Mouse (Mus musculus): ENCODE measurements at regions not wholly inside any gene's neighbourhood (a gene's known extent, or its start where the extent isn't known, plus 50 kb on each side); places are given as distances from the start of the nearest gene placed in this dataset.

DNA sequence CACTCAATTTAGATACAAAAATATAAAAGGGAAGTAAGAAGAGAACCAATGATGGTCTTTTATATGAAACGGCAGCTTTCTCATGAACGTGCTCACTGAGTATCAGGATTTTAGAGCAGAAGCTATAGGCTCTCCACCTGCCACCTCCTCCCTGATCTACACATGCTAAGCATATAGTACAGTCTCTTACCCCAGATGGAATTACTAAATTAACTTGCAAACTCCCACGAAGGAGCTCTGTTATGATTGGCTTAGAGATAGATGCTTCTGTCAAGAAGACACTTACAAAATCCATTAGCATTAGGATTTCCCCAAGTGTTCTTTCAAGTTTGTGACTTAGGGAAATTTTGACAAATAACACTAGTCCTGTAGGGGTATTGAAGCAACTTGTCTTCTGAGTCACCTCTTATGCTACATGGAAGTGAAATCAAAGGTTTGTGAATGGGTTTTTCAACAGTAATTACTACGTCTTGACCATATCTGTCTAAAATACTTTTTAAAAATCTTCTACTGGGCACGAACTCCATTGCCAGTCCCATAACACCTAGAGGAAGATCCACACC lies 60.6 kb downstream of the Crygs start:
- DNase-seq (ENCODE audit: low read depth, low spot score) = no peak

DNA sequence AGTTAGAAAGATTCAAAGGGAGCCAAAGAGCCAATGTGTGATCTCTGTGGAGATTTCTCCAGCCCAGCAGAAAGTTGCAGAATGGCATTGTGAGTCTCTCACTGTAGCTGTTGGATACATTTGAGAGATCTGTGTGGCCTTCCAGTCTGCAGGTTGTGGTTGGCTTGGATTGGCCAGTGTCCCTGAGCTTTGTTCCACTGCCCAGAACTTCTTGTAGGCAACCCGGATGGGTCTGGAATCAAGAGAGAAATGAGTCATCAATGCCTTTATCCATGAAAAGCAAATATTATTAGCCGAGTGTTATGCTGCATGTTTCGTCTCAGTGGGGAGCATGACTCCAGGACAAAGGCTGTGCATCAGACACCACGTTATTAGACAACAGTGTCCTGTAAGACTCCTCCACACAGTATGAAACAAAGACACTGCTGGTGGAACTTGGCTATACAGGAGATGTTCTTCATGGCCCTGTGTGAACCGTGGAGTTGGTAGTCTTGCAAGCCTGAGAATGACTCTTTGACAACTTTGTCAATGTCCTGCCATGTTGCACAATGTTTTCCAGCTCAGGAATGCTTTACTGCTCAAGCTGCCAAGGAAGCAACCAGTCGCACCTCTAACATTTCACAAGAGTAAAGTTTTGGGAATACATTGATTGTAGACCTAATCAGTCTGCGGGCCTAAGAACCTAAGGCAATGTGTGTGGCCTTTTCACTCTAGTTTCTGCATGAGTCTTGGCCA lies 67.1 kb downstream of the Crygs start:
- no peak for DNase-seq (ENCODE audit: low read depth, low spot score)

DNA sequence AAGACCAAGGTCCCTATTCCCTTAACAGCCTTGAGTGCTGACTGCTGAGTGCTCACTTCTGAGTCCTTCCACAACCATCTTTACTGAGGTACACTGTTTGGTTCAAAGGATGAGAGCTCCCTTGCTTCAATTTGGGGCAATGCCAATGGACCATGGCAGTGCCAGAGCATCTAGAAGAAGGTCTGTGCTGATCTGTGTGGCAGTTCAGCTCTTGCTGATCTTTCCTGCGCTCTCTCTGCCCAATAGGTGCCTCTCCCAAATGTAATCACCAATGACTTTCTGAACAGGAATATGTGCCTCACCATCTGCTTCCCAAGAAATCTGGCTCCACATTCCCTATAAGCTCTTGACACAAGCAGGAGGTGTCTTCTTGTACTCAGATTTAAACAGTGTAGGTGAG lies 67.9 kb downstream of the Crygs start:
- no peak for DNase-seq (ENCODE audit: low read depth, low spot score)

DNA sequence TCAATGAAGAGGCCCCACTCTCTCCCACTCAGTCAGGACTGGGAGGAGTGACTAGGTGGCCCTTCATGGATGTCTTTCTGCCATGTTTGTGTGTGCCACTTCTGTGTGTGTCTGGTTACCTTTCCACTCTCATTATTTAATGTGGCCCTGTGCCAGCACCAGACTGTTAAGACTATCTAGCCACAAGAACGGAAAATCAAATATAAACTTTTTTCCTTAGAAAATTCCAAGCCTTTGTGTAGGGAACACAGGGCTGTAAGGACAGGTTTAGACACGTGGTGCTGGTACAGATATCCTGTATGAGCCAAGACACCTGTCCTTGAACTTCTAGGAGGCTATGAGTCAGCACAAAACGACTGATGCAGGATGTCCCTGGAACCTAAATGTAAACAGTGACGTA lies 69.9 kb downstream of the Crygs start:
- DNase-seq (ENCODE audit: low read depth, low spot score) = no peak

DNA sequence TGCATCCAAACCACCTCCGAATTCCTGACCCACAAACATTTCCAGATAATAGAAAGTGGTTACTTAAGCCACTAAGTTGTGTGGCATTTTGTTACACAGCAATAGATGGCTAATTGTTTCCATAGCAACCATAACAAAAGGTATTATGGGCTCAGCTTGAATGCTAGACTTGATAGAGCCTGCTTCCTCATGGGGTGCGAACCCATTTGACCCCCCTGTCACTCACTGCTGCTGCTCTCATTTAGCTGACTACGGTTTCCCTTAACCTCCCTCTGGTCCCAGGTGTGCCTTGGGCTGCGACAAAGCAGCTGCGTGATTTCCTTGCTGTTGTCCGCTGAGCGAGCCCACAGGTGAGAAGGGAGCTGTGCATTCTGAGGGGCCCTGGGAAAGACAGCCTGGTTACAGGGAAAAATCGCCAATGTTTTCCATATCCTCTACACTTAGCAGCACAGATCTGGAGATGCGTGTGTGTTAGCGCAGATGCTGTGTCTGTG lies 76.8 kb downstream of the Crygs start:
- DNase-seq (ENCODE audit: low read depth, low spot score) = no peak

DNA sequence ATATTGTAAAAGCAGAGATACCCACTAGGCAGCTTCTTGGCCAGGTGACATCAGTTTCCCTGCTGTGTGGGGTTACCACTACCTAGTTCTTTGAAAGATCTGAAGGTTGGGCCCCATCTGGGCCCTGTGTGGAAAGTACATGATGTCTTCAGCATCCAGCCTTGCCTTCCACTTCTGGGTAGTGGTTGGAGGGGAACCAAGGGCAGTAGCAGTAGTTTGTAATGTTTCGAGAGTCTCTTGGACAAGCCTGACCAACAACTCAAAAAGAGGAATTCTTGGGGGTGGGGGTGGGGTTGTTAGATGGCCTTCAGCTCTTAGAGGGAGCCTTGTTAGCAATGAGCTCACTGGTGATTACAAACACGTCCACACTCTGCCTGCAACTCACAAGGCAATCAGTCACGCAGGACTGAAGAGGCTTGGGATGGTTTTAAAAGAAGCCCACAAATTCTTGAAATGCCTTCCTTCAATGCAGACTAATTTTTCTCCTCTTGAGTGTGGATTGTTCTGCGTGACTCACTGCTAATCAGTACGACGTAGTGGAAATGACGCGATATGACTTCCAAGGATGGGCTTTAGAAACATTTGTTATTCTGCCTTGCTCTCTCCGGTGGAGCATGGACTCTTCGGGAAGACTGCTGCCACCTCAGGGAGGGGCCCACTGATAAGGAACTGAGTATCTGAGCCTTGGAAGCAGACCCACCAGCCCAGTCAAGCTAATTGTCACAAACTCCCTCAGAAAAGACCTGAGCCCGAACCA lies 76.9 kb upstream of the Dgkg start:
- peak; percentile 33 for DNase-seq (ENCODE audit: low read depth, low spot score)

DNA sequence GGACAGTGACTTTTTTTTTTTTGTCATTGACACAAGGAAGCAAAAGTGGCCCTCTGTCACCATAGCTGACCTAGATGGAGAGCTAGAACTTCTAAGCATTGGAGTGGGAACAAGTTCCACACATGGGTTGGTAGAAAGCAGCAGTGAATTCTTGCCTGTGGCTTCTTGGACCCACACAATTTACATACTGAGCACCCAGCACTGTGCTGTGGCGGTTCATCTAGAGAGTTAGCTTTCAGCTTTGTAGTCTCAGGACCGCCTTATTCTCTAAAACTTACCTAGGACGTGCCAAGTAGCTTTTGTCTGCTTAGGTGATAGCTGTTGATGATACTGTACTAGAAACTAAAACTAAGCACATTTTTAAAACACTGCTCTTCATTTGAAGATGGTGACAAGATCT lies 72.1 kb upstream of the Dgkg start:
- no peak for DNase-seq (ENCODE audit: low read depth, low spot score)

DNA sequence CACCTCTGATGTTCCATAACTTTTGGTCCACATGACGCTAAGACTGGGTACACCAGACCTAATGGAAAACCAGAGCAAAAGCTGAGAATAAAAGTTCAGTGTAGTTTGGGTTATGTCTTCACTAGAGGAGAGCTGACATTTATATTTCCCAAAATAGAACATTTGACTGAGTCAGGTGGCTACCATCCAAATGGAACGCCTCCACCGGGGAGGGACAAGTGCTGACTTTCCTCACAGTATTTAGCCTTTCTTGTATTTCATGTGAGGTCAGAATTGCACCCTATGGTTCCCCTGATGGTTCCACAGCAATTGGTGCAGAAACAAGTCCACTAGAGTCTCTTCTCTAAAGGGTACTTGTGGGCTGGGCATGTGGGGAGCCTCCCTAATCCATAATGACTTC lies 68.2 kb upstream of the Dgkg start:
- peak; percentile 58 for DNase-seq (ENCODE audit: low read depth, low spot score)

DNA sequence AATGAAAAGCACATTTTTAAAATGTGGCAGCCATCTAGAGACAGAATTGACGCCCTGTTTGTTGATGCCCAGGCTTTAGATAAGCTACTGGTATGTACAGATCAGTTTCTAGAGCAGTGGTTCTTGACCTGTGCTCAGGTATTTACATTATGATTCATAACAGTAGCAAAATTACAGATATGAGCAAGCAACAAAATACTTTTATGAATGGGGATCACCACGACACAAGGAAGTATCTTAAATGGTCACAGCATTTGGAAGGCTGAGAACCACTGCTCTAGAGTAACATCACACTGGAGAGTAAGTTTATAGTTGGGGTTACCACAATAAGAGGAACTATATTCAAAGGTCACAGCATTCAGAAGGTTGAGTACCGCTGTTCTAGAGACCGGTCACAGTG lies 66.3 kb upstream of the Dgkg start:
- DNase-seq (ENCODE audit: low read depth, low spot score) = no peak

DNA sequence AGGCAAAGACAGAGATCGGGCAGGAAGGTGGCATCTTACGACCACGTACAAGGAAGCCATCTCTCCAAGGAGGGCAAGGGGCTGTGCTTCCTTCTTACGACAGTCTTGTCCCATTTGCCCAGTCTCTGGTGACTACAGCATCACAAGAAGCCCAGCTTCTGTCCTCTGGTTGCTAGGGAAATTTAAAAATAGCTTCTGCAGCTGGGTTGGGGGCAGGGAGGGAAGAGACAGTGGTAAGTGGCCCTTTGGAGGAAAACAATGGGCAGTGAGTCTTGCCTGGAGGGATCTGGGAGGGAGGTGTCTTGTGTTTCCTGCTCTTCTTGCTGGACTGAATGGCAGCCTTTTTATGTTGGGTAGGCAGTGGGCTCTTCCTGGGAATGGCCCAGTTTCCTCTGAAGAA lies 62.8 kb upstream of the Dgkg start:
- DNase-seq (ENCODE audit: low read depth, low spot score) = no peak

DNA sequence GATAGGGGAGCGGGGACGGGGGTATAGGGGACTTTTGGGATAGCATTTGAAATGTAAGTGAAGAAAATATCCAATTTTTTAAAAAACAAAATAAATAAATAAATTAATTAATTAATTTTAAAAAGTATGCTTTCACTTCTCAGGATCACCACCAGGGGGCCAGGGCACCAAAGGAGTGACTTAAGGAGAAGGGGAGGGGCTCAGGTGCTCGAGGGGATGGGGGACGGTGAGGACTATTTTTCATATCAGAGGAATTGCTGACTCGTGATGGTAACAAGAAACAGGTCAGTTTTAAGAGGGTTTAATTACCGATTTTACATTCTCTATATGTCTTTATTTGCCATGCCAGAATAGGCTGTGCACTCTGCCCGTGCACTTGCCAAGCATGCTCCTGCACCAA lies 62.3 kb upstream of the Dgkg start:
- DNase-seq (ENCODE audit: low read depth, low spot score) = peak; percentile 9

DNA sequence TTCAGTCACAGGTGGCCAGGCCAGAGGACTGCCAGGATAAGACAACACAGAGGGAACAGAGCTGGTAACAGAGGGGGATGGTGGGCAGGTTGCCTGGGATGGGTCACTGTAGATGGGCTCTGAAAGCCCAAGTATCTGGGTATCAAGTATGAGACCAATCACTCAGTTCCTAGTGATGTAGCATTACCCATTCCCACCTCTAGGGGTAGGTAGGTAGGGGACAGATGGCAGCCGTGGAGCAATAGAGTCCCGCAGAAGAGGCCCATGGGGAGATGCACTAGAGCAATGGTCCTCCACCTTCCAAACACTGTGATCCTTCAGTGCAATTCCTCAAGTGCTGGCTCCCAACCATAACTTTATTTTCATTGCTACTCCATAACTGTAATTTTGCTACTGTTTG lies 60.4 kb upstream of the Dgkg start:
- DNase-seq (ENCODE audit: low read depth, low spot score) = no peak

DNA sequence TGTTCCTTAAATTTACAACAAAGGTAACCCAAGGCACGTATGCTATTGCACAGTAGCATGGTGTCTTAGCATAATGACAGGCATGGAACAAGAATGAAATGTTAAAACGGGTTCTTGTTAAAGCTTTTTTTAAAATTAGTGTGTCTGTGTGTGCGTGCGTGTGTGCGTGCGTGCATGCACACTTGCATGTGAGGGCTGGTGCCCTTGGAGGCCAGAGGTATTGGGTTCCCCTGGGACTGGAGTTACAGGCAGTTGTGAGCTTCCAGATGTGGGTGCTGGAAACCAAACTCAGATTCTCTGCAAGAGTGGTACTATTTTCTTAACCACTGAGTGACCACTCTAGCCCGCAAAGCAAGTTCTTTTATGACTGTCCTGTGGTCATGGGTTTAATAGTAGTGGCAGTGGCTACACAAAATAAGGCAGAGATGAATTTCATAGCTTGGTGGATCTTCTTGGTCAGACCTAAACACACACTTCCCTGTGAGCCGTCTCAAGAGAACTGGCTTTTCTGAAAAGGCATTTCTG lies 59.3 kb upstream of the Dgkg start:
- DNase-seq (ENCODE audit: low read depth, low spot score) = no peak

DNA sequence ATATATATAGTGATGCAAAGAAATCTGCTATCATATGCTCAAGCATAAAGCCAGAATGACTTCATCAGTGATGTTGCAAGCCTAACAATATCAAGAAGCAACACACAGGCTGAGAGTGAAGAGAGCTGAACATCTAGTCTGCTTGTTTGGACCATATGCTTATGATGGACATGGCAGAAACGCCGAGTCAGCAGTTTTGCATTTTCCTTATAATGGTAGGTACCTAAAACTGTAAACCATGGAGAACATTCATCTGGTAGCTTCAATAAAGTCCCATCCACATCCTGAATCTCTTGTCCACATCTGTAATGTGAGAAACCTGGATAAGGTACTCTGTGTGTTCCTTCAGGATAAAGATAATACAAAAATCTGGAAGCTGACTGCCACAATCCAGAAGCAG lies 57.3 kb upstream of the Dgkg start:
- DNase-seq (ENCODE audit: low read depth, low spot score) = no peak

DNA sequence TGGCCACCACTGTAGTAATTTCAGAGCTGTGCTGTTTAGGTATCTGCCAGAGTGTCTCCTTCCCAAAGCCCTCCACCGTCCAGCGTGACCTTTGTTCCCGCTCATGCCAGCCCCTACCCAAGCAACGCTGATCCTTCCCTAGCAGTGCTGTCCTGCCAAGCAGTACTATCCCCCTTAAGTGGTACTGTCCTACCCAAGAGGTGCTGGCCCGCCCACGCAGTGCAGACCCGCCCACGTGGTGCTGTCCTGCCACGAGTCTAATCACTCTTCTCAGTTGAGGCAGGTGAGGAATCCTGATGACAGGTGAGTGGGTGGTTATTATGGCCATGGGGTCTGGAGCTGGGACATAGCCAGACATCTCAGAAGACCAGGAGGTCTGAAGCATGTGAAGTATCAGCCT lies 51.7 kb upstream of the Dgkg start:
- no peak for DNase-seq (ENCODE audit: low read depth, low spot score)
